Mouse (Mus musculus) layer of hippocampus, adult 18-20 months (tissue): ENCODE results near the gene Usp30. TPM values are rescaled to one million over a fixed set of nuclear protein-coding genes. Genes with fewer than 3 reads are reported as not detected.
A peak's percentile ranks its signal among the peaks of the same experiment; 100 is the strongest.

Source experiments
- DNase-seq, 2 experiments: peaks; one replicate each; pipeline ENCODE4 v3.0.0; 2022; ENCODE audit warnings: low spot score in 2 of 2
- total RNA-seq, 2 experiments: library from RNA; stranded (reverse); gene quantifications; 2 replicates each; pipeline ENCODE4 v1.2.3; 2021

Usp30 gene
- total RNA-seq, 2 experiments from 2014 or later = 39.9 to 42.2 TPM

- DNase-seq = no peak
Measured at GRCm38 (mm10) chr5:114154765-114155164, 89.5 kb downstream of the Usp30 start.

DNA sequence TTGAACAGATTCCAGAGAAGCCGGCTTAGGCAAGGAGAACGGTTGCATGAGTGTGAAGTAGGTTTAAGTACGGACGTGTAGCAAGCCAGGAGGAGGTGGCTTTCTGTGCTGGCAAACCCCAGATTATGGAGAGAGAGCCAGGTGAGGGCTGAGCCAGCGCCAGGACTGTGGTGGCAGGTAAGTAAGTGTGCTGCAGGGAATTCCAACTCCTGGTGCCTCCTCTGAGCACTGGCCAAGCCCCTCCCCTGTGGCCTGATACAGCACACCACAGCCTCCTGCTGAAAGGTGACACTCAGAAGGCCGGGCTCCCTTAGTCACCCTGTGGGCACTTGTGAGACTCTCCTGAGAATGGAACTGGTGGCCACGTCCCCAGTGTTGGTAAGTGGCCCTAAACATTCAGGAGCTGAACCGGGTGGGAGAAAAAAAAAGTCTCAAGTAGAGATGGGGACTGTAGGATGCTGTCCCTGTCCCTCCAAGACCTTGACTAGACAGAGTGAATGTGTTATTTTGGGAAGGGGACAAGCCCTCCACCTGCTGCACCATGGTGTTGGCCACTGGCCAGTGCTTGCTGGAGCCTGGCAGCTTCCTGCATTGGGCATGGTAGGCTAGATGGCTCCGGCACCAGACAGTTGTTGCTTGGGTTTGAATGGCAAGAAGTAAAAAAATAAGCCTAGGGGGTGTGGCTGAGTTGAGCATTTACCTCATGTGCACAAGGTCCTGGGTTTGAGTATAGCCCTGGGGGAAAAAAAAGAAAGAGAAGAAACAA lies 90.1 kb downstream of the Usp30 start:
- DNase-seq = no peak

DNA sequence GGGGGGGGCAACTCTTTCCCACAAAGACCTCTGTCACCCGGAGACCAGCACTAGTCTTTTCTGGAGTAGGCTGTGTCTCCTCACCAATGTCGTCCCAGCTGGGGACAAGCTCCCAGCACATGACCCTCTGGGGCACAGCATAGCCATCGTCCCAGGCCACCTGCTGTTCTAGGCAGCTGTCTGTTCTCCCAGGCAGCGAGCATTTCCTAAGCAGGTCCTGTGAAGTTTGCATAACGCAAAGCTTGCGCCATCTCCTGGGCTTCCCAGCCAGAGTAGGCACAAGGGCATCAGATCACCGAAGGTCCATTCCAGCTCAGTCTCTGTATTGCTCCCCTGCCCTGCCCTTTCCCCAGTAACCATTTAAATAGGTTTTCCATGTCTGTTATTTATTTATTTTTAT lies 92.0 kb downstream of the Usp30 start:
- no peak for DNase-seq

DNA sequence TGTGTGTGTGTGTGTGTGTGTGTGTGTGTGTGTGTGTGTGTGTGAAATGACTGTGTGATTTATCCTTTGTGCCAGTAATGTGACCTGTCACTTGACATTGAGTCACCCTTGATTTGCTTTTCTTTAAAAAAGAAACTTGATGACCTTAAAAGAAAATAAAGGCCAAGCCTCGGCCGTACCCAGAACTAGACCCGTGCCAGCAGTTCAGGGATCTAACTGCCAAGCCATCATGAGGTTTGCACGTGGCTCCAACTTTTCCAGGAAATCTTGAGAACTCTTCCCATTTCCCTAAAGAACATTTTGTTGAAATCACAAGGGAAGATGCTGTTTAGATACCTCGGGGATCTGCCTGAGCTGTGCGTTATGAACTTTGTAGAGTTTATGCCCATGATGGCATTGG lies 96.2 kb downstream of the Usp30 start:
- no peak for DNase-seq

GRCm38 (mm10) chr5:114162106-114162815 lies 97.0 kb downstream of the Usp30 start:
- peak in 1 of 2 experiments; percentile 4 for DNase-seq

DNA sequence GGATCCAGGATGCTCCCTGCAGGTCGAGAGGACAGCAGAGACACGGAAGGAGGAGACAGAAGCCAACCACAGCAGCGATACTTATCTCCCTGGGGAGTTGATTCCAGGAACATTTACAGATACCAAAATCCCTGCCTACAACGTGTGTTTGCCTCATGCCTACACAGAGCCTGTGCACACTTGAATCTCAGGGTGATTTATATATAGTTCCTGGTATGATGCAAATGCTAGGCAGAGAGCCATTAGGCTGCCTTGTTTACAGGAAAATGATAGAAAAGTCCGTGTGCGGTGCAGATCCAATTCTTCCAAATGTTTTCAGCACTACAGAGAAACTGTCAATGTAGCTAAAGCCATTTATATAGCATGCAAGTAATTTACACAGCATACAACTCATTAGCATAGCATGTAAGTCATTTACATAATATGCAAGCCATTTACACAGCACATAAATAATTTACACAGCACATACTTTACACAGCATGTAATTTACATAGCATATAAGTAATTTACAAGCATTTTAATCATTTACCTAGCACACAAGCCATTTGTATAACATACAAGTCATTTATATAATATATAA lies 97.9 kb downstream of the Usp30 start:
- peak; percentile 17 to 68 for DNase-seq

DNA sequence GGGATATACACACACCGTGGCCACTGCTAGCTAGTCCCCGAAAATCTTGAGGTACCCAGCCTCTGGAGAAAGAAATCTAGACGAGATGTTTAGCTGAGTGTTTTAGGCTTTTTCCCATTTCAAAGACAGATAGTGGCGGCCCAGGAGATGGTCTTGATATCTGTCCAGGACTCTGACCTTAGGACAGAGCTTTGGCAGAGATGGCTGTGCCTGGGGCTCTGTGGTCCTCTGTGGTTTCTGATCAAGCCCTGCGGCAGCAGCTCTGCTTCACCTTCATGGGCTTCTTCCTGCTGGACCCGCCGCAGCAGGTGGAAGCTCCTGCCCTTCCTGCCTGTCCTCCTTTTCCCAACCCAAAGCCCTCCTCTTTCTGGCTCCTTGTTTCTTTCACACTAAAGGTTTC lies 105.1 kb downstream of the Usp30 start:
- no peak for DNase-seq

DNA sequence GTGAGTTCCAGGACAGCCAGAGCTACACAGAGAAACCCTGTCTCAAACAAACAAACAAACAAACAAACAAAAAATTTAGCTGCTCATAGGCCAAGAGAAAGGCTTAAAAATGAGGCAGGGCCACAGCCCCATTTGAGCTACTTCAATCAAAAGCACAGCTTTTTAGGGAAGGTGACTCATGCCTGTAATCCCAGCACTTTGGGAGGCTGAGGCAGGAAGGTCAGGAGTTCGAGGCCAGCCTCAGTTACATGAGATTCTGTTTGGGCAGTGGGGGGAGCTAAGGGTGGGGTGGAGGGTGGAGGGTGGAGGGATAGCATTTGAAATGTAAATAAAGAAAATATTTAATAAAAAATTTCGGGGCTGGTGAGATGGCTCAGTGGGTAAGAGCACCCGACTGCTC lies 107.7 kb downstream of the Usp30 start:
- DNase-seq = no peak

GRCm38 (mm10) chr5:114173458-114173857 lies 108.2 kb downstream of the Usp30 start:
- DNase-seq = no peak

GRCm38 (mm10) chr5:114173877-114174581 lies 108.8 kb downstream of the Usp30 start:
- no peak for DNase-seq

Other genes starting within 250 kb of the Usp30 start
- 10 to 100 TPM; 34.7 to 38.4 TPM for gene Selplg, start 232.8 kb upstream of the Usp30 start, total RNA-seq
- gene Coro1c, start 156.7 kb upstream of the Usp30 start, total RNA-seq = 10 to 100 TPM; 88.6 to 88.7 TPM
- gene Ssh1, start 71.6 kb upstream of the Usp30 start, total RNA-seq = 10 to 100 TPM; 27.5 to 29.2 TPM
- gene Dao, start 61.8 kb upstream of the Usp30 start, total RNA-seq = not detected
- gene Svop, start 26.1 kb downstream of the Usp30 start, total RNA-seq = 100 to 1,000 TPM; 171 to 176 TPM
- gene Alkbh2, start 62.8 kb downstream of the Usp30 start, total RNA-seq = 1 to 10 TPM; 4.6 TPM
- gene Ung, start 64.9 kb downstream of the Usp30 start, total RNA-seq = 1 to 10 TPM; 2.0 to 2.6 TPM
- gene Acacb, start 81.1 kb downstream of the Usp30 start, total RNA-seq = 1 to 10 TPM; 6.4 to 6.5 TPM
- gene Foxn4, start 208.3 kb downstream of the Usp30 start, total RNA-seq = not detected
- gene Myo1h, start 223.7 kb downstream of the Usp30 start, total RNA-seq = 1 to 10 TPM; 3.6 to 3.7 TPM